ENCODE assay signal across 11 mouse cellular contexts in the genomic region with DNA sequence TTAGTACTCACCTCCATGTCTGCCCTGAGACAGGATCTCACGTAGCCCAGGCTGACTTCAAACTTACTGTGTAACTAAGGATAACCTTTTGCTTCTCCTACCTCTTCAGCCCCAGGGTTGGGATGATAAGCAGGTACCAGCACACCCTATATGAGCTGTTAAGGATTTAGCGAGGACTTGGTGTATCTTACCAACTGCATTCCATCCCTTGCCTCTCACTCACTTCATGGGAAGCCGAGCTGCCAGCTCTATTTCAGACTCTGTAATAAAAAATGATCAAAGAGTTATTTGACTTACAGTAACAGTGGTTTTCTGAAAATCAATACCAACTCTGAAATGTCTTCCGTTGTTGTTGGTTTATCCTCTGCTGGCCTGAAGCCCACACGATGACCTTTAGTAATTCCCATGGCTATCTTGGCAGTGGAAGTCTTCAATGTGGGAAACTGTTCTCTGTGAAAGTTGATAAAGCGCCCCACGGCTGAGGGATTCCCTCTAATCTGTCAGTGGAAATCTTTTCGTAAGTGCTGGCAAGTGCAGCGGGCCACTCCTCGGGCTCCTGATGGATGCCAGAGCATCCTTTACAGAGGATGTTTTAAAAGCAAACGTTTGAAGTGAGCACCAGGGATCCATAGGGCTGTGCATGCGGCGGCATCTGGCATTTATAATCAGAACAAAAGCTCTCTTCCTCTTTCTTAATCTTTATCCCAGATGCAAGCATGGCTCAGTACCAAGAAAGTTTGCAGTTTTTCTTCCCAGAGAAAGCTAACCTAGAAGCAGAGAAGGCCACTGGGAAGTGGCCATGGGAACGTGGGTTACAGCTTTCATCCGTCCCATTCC. TPM values are rescaled to one million over a fixed set of nuclear protein-coding genes. Genes with fewer than 3 reads are reported as not detected.
A peak's percentile ranks its signal among the peaks of the same experiment; 100 is the strongest.
DNase-seq lines count a peak whose midpoint lies in the region; ATAC-seq lines count a peak whose summit lies in the region.
"Had no signal": no experiment of that assay in that cellular context is flagged by ENCODE, and none has a peak within 500 bp of the region (broad histone marks: within the 10 kb centered on the region; RNA-seq: fewer than 3 reads in every experiment).

No protein-coding gene starts in this region.

- H3K4me1 ChIP-seq in embryonic facial prominence, embryonic 12.5 days = peaks cover 14% of the 10 kb centered on the region; the same call in 1 of the 2 replicates
- peaks cover 20% of the 10 kb centered on the region for H3K4me1 ChIP-seq in heart, embryonic 13.5 days
- H3K4me1 ChIP-seq in lung, embryonic 16.5 days (replicated peaks; ENCODE audit: control insufficient read depth, insufficient read depth, low read length) = peaks cover 10% of the 10 kb centered on the region
- H3K4me1 ChIP-seq in hindbrain, embryonic 12.5 days = no peaks in the 10 kb centered on the region
- peaks cover 4% of the 10 kb centered on the region for H3K4me1 ChIP-seq in hindbrain, embryonic 13.5 days (replicated peaks)
- H3K4me1 ChIP-seq: liver, embryonic 13.5 days; neural tube, embryonic 12.5 days had no signal

- no peak for ATAC-seq in embryonic facial prominence, embryonic 12.5 days (ENCODE audit: insufficient number of reproducible peaks, insufficient read depth, low FRiP score, low TSS enrichment)
- peak; percentile 66 for ATAC-seq in heart, embryonic 13.5 days (ENCODE audit: extremely low read depth, insufficient number of reproducible peaks, low FRiP score, low TSS enrichment)
- ATAC-seq in lung, embryonic 16.5 days (ENCODE audit: low read depth) = peak; percentile 67
- ATAC-seq in hindbrain, embryonic 12.5 days (ENCODE audit: low FRiP score) = no peak
- ATAC-seq in megakaryocyte-erythroid progenitor cell, adult 5-6 weeks (replicated peaks; ENCODE audit: low FRiP score, low TSS enrichment, poor library complexity, severe bottlenecking) = no peak
- ATAC-seq in hindbrain, embryonic 13.5 days (ENCODE audit: low FRiP score) = no peak
- ATAC-seq: hindbrain, postnatal 0 days had no signal

- peak overlapping the region; percentile 61; the same call in 1 of the 2 replicates for H3K27ac ChIP-seq in embryonic facial prominence, embryonic 12.5 days
- peak overlapping the region; percentile 53 for H3K27ac ChIP-seq in heart, embryonic 13.5 days (replicated peaks)
- peak overlapping the region; percentile 60 for H3K27ac ChIP-seq in lung, embryonic 16.5 days (ENCODE audit: low read length)
- H3K27ac ChIP-seq in hindbrain, embryonic 12.5 days = no peak overlapping the region
- no peak overlapping the region for H3K27ac ChIP-seq in hindbrain, embryonic 13.5 days
- H3K27ac ChIP-seq: hindbrain, postnatal 0 days; liver, embryonic 13.5 days; neural tube, embryonic 12.5 days had no signal

- WGBS in embryonic facial prominence, embryonic 12.5 days = 43% methylated on average over 15 of the region's 15 CpGs
- WGBS in heart, embryonic 13.5 days = 19% methylated on average over 15 of the region's 15 CpGs
- WGBS in lung, embryonic 16.5 days = 27% methylated on average over 15 of the region's 15 CpGs
- whole genome bisulfite sequencing in hindbrain, embryonic 12.5 days = 66% methylated on average over 15 of the region's 15 CpGs
- WGBS in hindbrain, embryonic 13.5 days = 67% methylated on average over 15 of the region's 15 CpGs

- H3K9me3 ChIP-seq in embryonic facial prominence, embryonic 12.5 days = no peaks in the 10 kb centered on the region
- no peaks in the 10 kb centered on the region for H3K9me3 ChIP-seq in heart, embryonic 13.5 days
- no peaks in the 10 kb centered on the region for H3K9me3 ChIP-seq in lung, embryonic 16.5 days (ENCODE audit: control insufficient read depth, low read length)
- H3K9me3 ChIP-seq in hindbrain, embryonic 12.5 days (replicated peaks) = no peaks in the 10 kb centered on the region
- H3K9me3 ChIP-seq in hindbrain, embryonic 13.5 days = no peaks in the 10 kb centered on the region
- H3K9me3 ChIP-seq: liver, embryonic 13.5 days; neural tube, embryonic 12.5 days had no signal

- DNase-seq in gastrocnemius, adult 18-20 months (ENCODE audit: low spot score) = peak; percentile 40
- DNase-seq in gastrocnemius, adult 8-10 months (ENCODE audit: low spot score in 2 of 2) = no peak
- DNase-seq: liver, embryonic 13.5 days had no signal

- H3K4me2 ChIP-seq in embryonic facial prominence, embryonic 12.5 days (replicated peaks) = peak overlapping the region; percentile 4; the same call in 1 of the 2 replicates
- H3K4me2 ChIP-seq in heart, embryonic 13.5 days = peak overlapping the region; percentile 39
- H3K4me2 ChIP-seq in lung, embryonic 16.5 days (ENCODE audit: low read depth, low read length) = no peak overlapping the region
- no peak overlapping the region for H3K4me2 ChIP-seq in hindbrain, embryonic 12.5 days (replicated peaks)
- no peak overlapping the region for H3K4me2 ChIP-seq in hindbrain, embryonic 13.5 days
- H3K4me2 ChIP-seq: liver, embryonic 13.5 days; neural tube, embryonic 12.5 days had no signal

- H3K36me3 ChIP-seq in embryonic facial prominence, embryonic 12.5 days = no peaks in the 10 kb centered on the region
- H3K36me3 ChIP-seq in heart, embryonic 13.5 days = no peaks in the 10 kb centered on the region
- no peaks in the 10 kb centered on the region for H3K36me3 ChIP-seq in lung, embryonic 16.5 days (ENCODE audit: control insufficient read depth, insufficient read depth, low read length)
- H3K36me3 ChIP-seq in hindbrain, embryonic 12.5 days = no peaks in the 10 kb centered on the region
- no peaks in the 10 kb centered on the region for H3K36me3 ChIP-seq in hindbrain, embryonic 13.5 days
- H3K36me3 ChIP-seq: liver, embryonic 13.5 days; neural tube, embryonic 12.5 days had no signal

- H3K4me3 ChIP-seq in embryonic facial prominence, embryonic 12.5 days = no peak overlapping the region
- H3K4me3 ChIP-seq in heart, embryonic 13.5 days = no peak overlapping the region
- H3K4me3 ChIP-seq in lung, embryonic 16.5 days (ENCODE audit: low read length) = no peak overlapping the region
- no peak overlapping the region for H3K4me3 ChIP-seq in hindbrain, embryonic 12.5 days
- no peak overlapping the region for H3K4me3 ChIP-seq in hindbrain, embryonic 13.5 days
- H3K4me3 ChIP-seq: liver, embryonic 13.5 days; neural tube, embryonic 12.5 days had no signal

- no peak overlapping the region for H3K9ac ChIP-seq in embryonic facial prominence, embryonic 12.5 days
- H3K9ac ChIP-seq in heart, embryonic 13.5 days = no peak overlapping the region
- no peak overlapping the region for H3K9ac ChIP-seq in lung, embryonic 16.5 days (ENCODE audit: low read length)
- H3K9ac ChIP-seq in hindbrain, embryonic 12.5 days = no peak overlapping the region
- H3K9ac ChIP-seq in hindbrain, embryonic 13.5 days = no peak overlapping the region
- H3K9ac ChIP-seq: liver, embryonic 13.5 days; neural tube, embryonic 12.5 days had no signal

- no peaks in the 10 kb centered on the region for H3K27me3 ChIP-seq in embryonic facial prominence, embryonic 12.5 days
- no peaks in the 10 kb centered on the region for H3K27me3 ChIP-seq in heart, embryonic 13.5 days (replicated peaks)
- H3K27me3 ChIP-seq in lung, embryonic 16.5 days (ENCODE audit: control insufficient read depth, insufficient read depth, low read depth, low read length) = no peaks in the 10 kb centered on the region
- no peaks in the 10 kb centered on the region for H3K27me3 ChIP-seq in hindbrain, embryonic 12.5 days
- no peaks in the 10 kb centered on the region for H3K27me3 ChIP-seq in hindbrain, embryonic 13.5 days
- H3K27me3 ChIP-seq: liver, embryonic 13.5 days; neural tube, embryonic 12.5 days had no signal

RNA-seq across cellular contexts. Expression of a gene that starts 57.7 kb away (rescaled TPM):
- total RNA-seq in gastrocnemius, adult 18-20 months (2021) = 10 to 100 TPM; 10.6 to 11.9 TPM
- 10 to 100 TPM in 3 of 4 experiments, 1 to 10 TPM in 1; 9.0 to 12.8 (median 11.5) TPM for total RNA-seq in gastrocnemius, adult 8-10 months (2022)
- 24.4 and 26.9 TPM in 2 replicates for polyA plus RNA-seq in embryonic facial prominence, embryonic 12.5 days (2016; fragmentation: Nextera tagmentation; extraction: Ambion mirVana)
- polyA plus RNA-seq in heart, embryonic 13.5 days (2015; fragmentation: Nextera tagmentation; extraction: Ambion mirVana) = 26.6 and 28.8 TPM in 2 replicates
- polyA plus RNA-seq in lung, embryonic 16.5 days (2015; fragmentation: Nextera tagmentation; extraction: Ambion mirVana) = 21.5 and 22.4 TPM in 2 replicates
- 21.3 and 23.2 TPM in 2 replicates for polyA plus RNA-seq in hindbrain, embryonic 12.5 days (2016; fragmentation: Nextera tagmentation; extraction: Ambion mirVana)
- 16.9 and 22.1 TPM in 2 replicates for total RNA-seq in megakaryocyte-erythroid progenitor cell, adult 5-6 weeks (2014; fragmentation: Nextera tagmentation)
- 4.1 and 7.9 TPM in 2 replicates for total RNA-seq in megakaryocyte-erythroid progenitor cell, adult 5-6 weeks (2017)
- polyA plus RNA-seq in hindbrain, embryonic 13.5 days (2015; fragmentation: Nextera tagmentation; extraction: Ambion mirVana) = 9.7 and 10.4 TPM in 2 replicates

Comparison
In these comparisons a context has a peak if more than half of its experiments do, and no peak if none do; other contexts are left out.
1. ATAC-seq: peak in heart, embryonic 13.5 days (single experiment) and lung, embryonic 16.5 days (single experiment); none in embryonic facial prominence, embryonic 12.5 days (single experiment), hindbrain, embryonic 12.5 days (single experiment), megakaryocyte-erythroid progenitor cell, adult 5-6 weeks (single experiment) and hindbrain, embryonic 13.5 days (single experiment).
2. H3K27ac ChIP-seq: peak in embryonic facial prominence, embryonic 12.5 days (single experiment), heart, embryonic 13.5 days (single experiment) and lung, embryonic 16.5 days (single experiment); none in hindbrain, embryonic 12.5 days (single experiment) and hindbrain, embryonic 13.5 days (single experiment).
3. H3K4me2 ChIP-seq: peak in embryonic facial prominence, embryonic 12.5 days (single experiment) and heart, embryonic 13.5 days (single experiment); none in lung, embryonic 16.5 days (single experiment), hindbrain, embryonic 12.5 days (single experiment) and hindbrain, embryonic 13.5 days (single experiment).